Mouse (Mus musculus) myocyte (in vitro differentiated cells): ENCODE results near the gene Gm20873. TPM values are rescaled to one million over a fixed set of nuclear protein-coding genes. Genes with fewer than 3 reads are reported as not detected.
"Not testable (repeated sequence)": the region's sequence is repeated elsewhere in the genome, so short reads cannot be mapped to it uniquely, and the experiment has no call there.

Source experiments
- H3K27me3 ChIP-seq: one replicate; pipeline ENCODE4 v1.6.1; 2011; ENCODE audit not compliant: control insufficient read depth, insufficient read depth, insufficient read length
- H3K36me3 ChIP-seq: one replicate; pipeline ENCODE4 v1.6.1; 2011; ENCODE audit not compliant: control insufficient read depth, insufficient read depth
- H3K4me2 ChIP-seq: one replicate; pipeline ENCODE4 v1.6.1; 2011; ENCODE audit warnings: low read depth, control low read depth
- H3K4me3 ChIP-seq: one replicate; pipeline ENCODE4 v1.5.1; 2011; ENCODE audit warnings: mild to moderate bottlenecking, control low read depth, moderate library complexity
- H3K79me2 ChIP-seq: one replicate; pipeline ENCODE4 v1.6.1; 2011; ENCODE audit not compliant: control insufficient read depth, insufficient read depth
- H3ac ChIP-seq: one replicate; pipeline ENCODE4 v1.6.1; 2011; ENCODE audit not compliant: control insufficient read depth, insufficient read length
- polyA plus RNA-seq: library from polyadenylated mRNA; unstranded; fragments of >200 nt; fragmentation: generic; extraction: Trizol; gene quantifications from one replicate; pipeline ENCODE4 v1.2.1, GENCODE M21; 2012; ENCODE audit warnings: missing spikeins

Gm20873 gene
- polyA plus RNA-seq = not detected

GRCm38 (mm10) chrY:6266798-6267197 is at the start of gene Gm20873:
TSS of gene Gm20873 (plus strand) at chrY:6267098.
- not testable (repeated sequence) for H3K4me3 ChIP-seq, H3K4me2 ChIP-seq, H3K36me3 ChIP-seq, H3ac ChIP-seq, H3K27me3 ChIP-seq, H3K79me2 ChIP-seq

GRCm38 (mm10) chrY:6237895-6238294 is 29.0 kb upstream of the Gm20873 start, which contains the start of gene Gm21746:
TSS of gene Gm21746 (minus strand) at chrY:6237995.
- not testable (repeated sequence) for H3ac ChIP-seq, H3K27me3 ChIP-seq, H3K79me2 ChIP-seq, H3K4me2 ChIP-seq, H3K36me3 ChIP-seq, H3K4me3 ChIP-seq

Other genes with a start within 250 kb of the Gm20873 start
- not detected for gene Gm21746, start 29.1 kb upstream of the Gm20873 start, polyA plus RNA-seq